8 mouse cellular contexts compared by ENCODE assay signal in genomic region chr4:100778082-100778481, GRCm38 (mm10). TPM values are rescaled to one million over a fixed set of nuclear protein-coding genes. Genes with fewer than 3 reads are reported as not detected.
DNase-seq lines count a peak whose midpoint lies in the region; ATAC-seq and TF ChIP-seq lines count a peak whose summit lies in the region.

No protein-coding gene starts in this region.

- peak overlapping the region; percentile 82 for H3K4me2 ChIP-seq in intestine, embryonic 14.5 days (ENCODE audit: low read length)
- peak overlapping the region; percentile 85 for H3K4me2 ChIP-seq in myocyte (ENCODE audit: low read depth)

- H3K9ac ChIP-seq in intestine, embryonic 14.5 days (ENCODE audit: low read length) = peak overlapping the region; percentile 84

- no peak overlapping the region for H3K27ac ChIP-seq in intestine, embryonic 14.5 days (ENCODE audit: low read depth)

- no peaks in the 10 kb centered on the region for H3K36me3 ChIP-seq in intestine, embryonic 14.5 days (ENCODE audit: control insufficient read depth, insufficient read depth, low read length)
- H3K36me3 ChIP-seq in myocyte (ENCODE audit: control insufficient read depth, insufficient read depth) = no peaks in the 10 kb centered on the region

- ATAC-seq in intestine, embryonic 14.5 days (replicated peaks; ENCODE audit: low FRiP score, low TSS enrichment, low read depth) = no peak

- no peak for TF ChIP-seq POLR2A in myocyte (IDR thresholded peaks at IDR 0.05; ENCODE audit: insufficient read length, low read depth)

- no peaks in the 10 kb centered on the region for H3K9me3 ChIP-seq in intestine, embryonic 14.5 days (ENCODE audit: control insufficient read depth, low read length)

- no peaks in the 10 kb centered on the region for H3K79me2 ChIP-seq in myocyte (ENCODE audit: control insufficient read depth, insufficient read depth)

- no peaks in the 10 kb centered on the region for H3K27me3 ChIP-seq in intestine, embryonic 14.5 days (replicated peaks; ENCODE audit: control insufficient read depth, insufficient read depth, low read length)
- no peaks in the 10 kb centered on the region for H3K27me3 ChIP-seq in myocyte (ENCODE audit: control insufficient read depth, insufficient read depth, insufficient read length)

- peak; percentile 41 for DNase-seq in kidney, adult 18-20 months
- no peak for DNase-seq in kidney, adult 9 months
- peak; percentile 53 for DNase-seq in embryo, embryonic 9.5 days (ENCODE audit: extremely low spot score)
- peak; percentile 64 for DNase-seq in intestine, embryonic 14.5 days (ENCODE audit: low spot score)
- DNase-seq in layer of hippocampus, adult 11-12 months (ENCODE audit: low spot score) = no peak
- DNase-seq in cerebellum, adult 9-11 months = no peak
- no peak for DNase-seq in lung, adult 18-20 months

- peaks cover 16% of the 10 kb centered on the region; the same call in 1 of the 2 replicates for H3K4me1 ChIP-seq in intestine, embryonic 14.5 days (replicated peaks; ENCODE audit: control insufficient read depth, insufficient read depth, low read length)

- WGBS in intestine, embryonic 14.5 days = 5% methylated on average over 16 of the region's 16 CpGs

- peak overlapping the region; percentile 93 for H3K4me3 ChIP-seq in intestine, embryonic 14.5 days (ENCODE audit: low read depth, low read length)
- peak overlapping the region; percentile 37 for H3K4me3 ChIP-seq in myocyte

- peak overlapping the region; percentile 63 for H3ac ChIP-seq in myocyte (ENCODE audit: control insufficient read depth, insufficient read length)

TF ChIP-seq in myocyte, 11 proteins besides CTCF, POLR2A, EP300 and RAD21:
- TF ChIP-seq USF1 (IDR thresholded peaks at IDR 0.05; ENCODE audit: low read depth) = no peak
- no peak for TF ChIP-seq TCF3 (IDR thresholded peaks at IDR 0.05; ENCODE audit: insufficient read length, low read depth)
- TF ChIP-seq E2F4 (IDR thresholded peaks at IDR 0.05; ENCODE audit: insufficient read depth) = no peak
- no peak for TF ChIP-seq MAX (IDR thresholded peaks at IDR 0.05; ENCODE audit: low read depth)
- no peak for TF ChIP-seq MYOD1 (IDR thresholded peaks at IDR 0.05; ENCODE audit: control insufficient read depth in 1 of 3, insufficient read length in 2 of 3, low read depth in 2 of 3)
- no peak for TF ChIP-seq REST (IDR thresholded peaks at IDR 0.05; ENCODE audit: insufficient read depth, insufficient read length)
- TF ChIP-seq POLR2AphosphoS2 (IDR thresholded peaks at IDR 0.05; ENCODE audit: insufficient read length, low read depth) = no peak
- TF ChIP-seq CEBPB (IDR thresholded peaks at IDR 0.05; ENCODE audit: insufficient read depth, poor library complexity, severe bottlenecking) = no peak
- TF ChIP-seq SRF (IDR thresholded peaks at IDR 0.05; ENCODE audit: control insufficient read depth, insufficient read length, low read depth) = no peak
- TF ChIP-seq MYOG (IDR thresholded peaks at IDR 0.05; ENCODE audit: control insufficient read depth in 1 of 3, insufficient read depth in 1 of 3, insufficient read length in 2 of 3, low read depth in 2 of 3) = no peak
- no peak for TF ChIP-seq TCF12 (IDR thresholded peaks at IDR 0.05; ENCODE audit: insufficient read depth, poor library complexity, severe bottlenecking)

RNA-seq across cellular contexts. Expression of gene Cachd1, which starts 1.6 kb away (rescaled TPM):
- polyA plus RNA-seq in intestine, embryonic 14.5 days (2014; fragmentation: Nextera tagmentation; extraction: Ambion mirVana) = 20.2 and 22.8 TPM in 2 replicates
- 3.9 TPM for polyA plus RNA-seq in myocyte (2012; fragmentation: generic; extraction: Trizol)

Comparison
In these comparisons a context has a peak if more than half of its experiments do, and no peak if none do; other contexts are left out.
1. DNase-seq: peak in kidney, adult 18-20 months (single experiment), embryo, embryonic 9.5 days (single experiment) and intestine, embryonic 14.5 days (single experiment); none in kidney, adult 9 months (single experiment), layer of hippocampus, adult 11-12 months (single experiment), cerebellum, adult 9-11 months (single experiment) and lung, adult 18-20 months (0 of 2).